Mouse (Mus musculus) heart, adult 2 months (tissue): ENCODE measurements at regions not wholly inside any gene's neighbourhood (a gene's known extent, or its start where the extent isn't known, plus 50 kb on each side); places are given as distances from the start of the nearest gene placed in this dataset.

Experiments
- CTCF ChIP-seq: fragments of 200-600 bp; IDR thresholded peaks from 2 replicates; pipeline ENCODE4 v1.8.1; 2022; ENCODE audit warnings: antibody characterized with exemption, mild to moderate bottlenecking, moderate library complexity
- EP300 ChIP-seq: fragments of 200-500 bp; IDR thresholded peaks from 2 replicates; pipeline ENCODE4 v1.6.1; 2011; ENCODE audit warnings: low read depth, low read length, control low read depth; ENCODE audit not compliant: insufficient read depth
- POLR2A ChIP-seq: fragments of 200-500 bp; IDR thresholded peaks from 2 replicates; pipeline ENCODE4 v1.6.1; 2011; ENCODE audit warnings: mild to moderate bottlenecking, low read depth, low read length, control low read depth; ENCODE audit not compliant: insufficient read depth

DNA sequence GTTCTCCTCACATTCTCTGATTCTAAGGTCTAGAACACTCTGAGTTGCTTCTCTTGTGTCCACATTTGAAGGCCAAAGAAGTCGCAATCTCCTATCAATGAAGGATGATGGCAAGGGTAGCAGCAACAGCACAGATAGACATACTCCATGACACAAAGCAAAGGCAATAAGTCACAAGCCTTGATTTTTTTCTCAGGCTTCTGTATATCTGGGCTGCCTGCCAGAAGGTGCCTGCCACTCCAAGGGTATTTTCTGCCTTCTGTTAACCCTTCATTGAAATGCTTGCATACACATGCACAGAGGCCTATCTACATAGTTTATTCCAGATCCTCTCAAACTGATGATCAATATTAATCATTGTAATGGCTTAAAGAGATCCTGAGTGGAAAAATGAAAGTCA lies 548.2 kb downstream of the Ndufa4 start:
- TF ChIP-seq POLR2A = no peak
- no peak for TF ChIP-seq CTCF
- TF ChIP-seq EP300 = no peak
